Mouse (Mus musculus) MEL (cell line): Measurements from ENCODE around the gene Timm10b.

Experiments used
- BHLHE40 ChIP-seq: IDR thresholded peaks from 2 replicates; pipeline ENCODE4 v1.6.1; 2012; ENCODE audit warnings: low read depth, mild to moderate bottlenecking, inconsistent platforms, low read length, improper control_type of control experiment, borderline replicate concordance
- CTCF ChIP-seq, 3 experiments: IDR thresholded peaks in 2 of 3; conservative IDR thresholded peaks in 1 of 3; 2 replicates each; pipeline ENCODE4 v1.5.1; 2011 to 2012; ENCODE audit warnings: low read length in 3 of 3, low read depth in 2 of 3, mild to moderate bottlenecking in 2 of 3, improper control_type of control experiment in 1 of 3, inconsistent platforms in 1 of 3, mixed read lengths in 1 of 3, moderate library complexity in 1 of 3; ENCODE audit not compliant: control insufficient read depth in 1 of 3, insufficient read depth in 1 of 3, poor library complexity in 1 of 3, severe bottlenecking in 1 of 3
- E2F4 ChIP-seq: IDR thresholded peaks from 2 replicates; pipeline ENCODE4 v1.6.1; 2011; ENCODE audit warnings: low read depth, low read length, improper control_type of control experiment, borderline replicate concordance
- ELF1 ChIP-seq: IDR thresholded peaks from 2 replicates; pipeline ENCODE4 v1.6.1; 2014; ENCODE audit warnings: low read depth, mild to moderate bottlenecking, inconsistent platforms, low read length, improper control_type of control experiment, moderate library complexity
- EP300 ChIP-seq, 2 experiments: IDR thresholded peaks; 2 replicates each; pipeline ENCODE4 v1.6.1; 2011; ENCODE audit warnings: improper control_type of control experiment in 2 of 2, low read length in 2 of 2, low read depth in 1 of 2, mild to moderate bottlenecking in 1 of 2
- GATA1 ChIP-seq: IDR thresholded peaks from 2 replicates; pipeline ENCODE4 v1.6.1; 2011; ENCODE audit warnings: low read depth, low read length, improper control_type of control experiment
- POLR2A ChIP-seq, 2 experiments: IDR thresholded peaks; 2 replicates each; pipeline ENCODE4 v1.6.1; 2011 to 2012; ENCODE audit warnings: low read length in 2 of 2, mild to moderate bottlenecking in 2 of 2, control low read depth in 1 of 2, improper control_type of control experiment in 1 of 2, low read depth in 1 of 2, moderate library complexity in 1 of 2; ENCODE audit not compliant: control insufficient read depth in 1 of 2, insufficient read depth in 1 of 2, poor library complexity in 1 of 2
- POLR2AphosphoS5 ChIP-seq: IDR thresholded peaks from 2 replicates; pipeline ENCODE4 v1.6.1; 2012; ENCODE audit warnings: low read depth, borderline replicate concordance, mild to moderate bottlenecking, inconsistent platforms, low read length, moderate library complexity, mixed read lengths
- RAD21 ChIP-seq: IDR thresholded peaks from 2 replicates; pipeline ENCODE4 v1.6.1; 2011; ENCODE audit warnings: mild to moderate bottlenecking, low read depth, low read length, improper control_type of control experiment
- TAL1 ChIP-seq: IDR thresholded peaks from 2 replicates; pipeline ENCODE4 v1.6.1; 2012; ENCODE audit warnings: mild to moderate bottlenecking, inconsistent platforms, low read length, moderate library complexity, mixed read lengths
- TCF12 ChIP-seq: IDR thresholded peaks from 2 replicates; pipeline ENCODE4 v1.6.1; 2014; ENCODE audit warnings: low read depth, mild to moderate bottlenecking, inconsistent platforms, low read length, improper control_type of control experiment, moderate library complexity
- USF1 ChIP-seq: IDR thresholded peaks from 2 replicates; pipeline ENCODE4 v1.6.1; 2014; ENCODE audit warnings: low read depth, mild to moderate bottlenecking, inconsistent platforms, low read length, improper control_type of control experiment, moderate library complexity
- ZNF384 ChIP-seq: IDR thresholded peaks from 2 replicates; pipeline ENCODE4 v1.6.1; 2012; ENCODE audit warnings: low read depth, mild to moderate bottlenecking, inconsistent platforms, low read length, improper control_type of control experiment

DNA sequence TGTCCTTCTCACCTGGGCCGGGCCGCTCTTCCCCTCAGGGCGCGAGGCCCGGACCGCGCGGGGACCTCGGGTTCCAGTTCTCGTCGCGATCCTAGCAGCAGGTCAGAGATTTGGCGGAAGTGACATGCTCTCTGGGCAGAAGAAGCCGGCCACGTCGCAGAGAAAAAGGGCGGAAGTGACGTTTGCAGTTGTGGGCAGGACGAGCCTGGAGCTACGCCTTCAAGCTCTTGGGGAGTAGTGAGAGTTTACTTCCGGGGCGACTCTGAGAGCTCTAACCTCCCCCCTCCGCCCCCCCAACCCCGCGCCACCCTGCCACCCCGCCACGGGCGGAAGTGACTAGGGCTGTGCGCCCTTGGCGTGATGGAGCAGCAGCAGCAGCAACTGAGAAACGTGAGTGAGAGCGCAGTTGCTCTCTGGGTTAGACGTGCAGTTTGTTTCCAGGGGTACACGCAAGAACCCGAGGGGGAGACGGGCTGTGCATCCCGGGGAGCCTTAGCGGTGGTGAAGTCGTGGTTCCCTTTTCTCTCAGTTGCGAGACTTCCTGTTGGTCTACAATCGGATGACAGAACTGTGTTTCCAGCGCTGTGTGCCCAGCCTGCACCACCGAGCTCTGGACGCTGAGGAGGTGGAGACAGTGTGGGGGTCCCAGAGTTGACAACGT lies 507 bp downstream of the Timm10b start, which contains the start of the genes Arfip2 and Gm45799:
- peak; percentile 90 for TF ChIP-seq ELF1
- no peak for TF ChIP-seq CTCF (IDR thresholded peaks at IDR 0.05 in 2 of 3, conservative IDR thresholded peaks at IDR 0.05 in 1 of 3; ENCODE audit: control insufficient read depth in 1 of 3, insufficient read depth in 1 of 3, low read depth in 2 of 3, low read length in 3 of 3, poor library complexity in 1 of 3, severe bottlenecking in 1 of 3)
- no peak for TF ChIP-seq GATA1
- no peak for TF ChIP-seq E2F4
- peak; percentile 53; the same call in 1 of the 2 replicates for TF ChIP-seq TCF12
- TF ChIP-seq ZNF384: no peak
- peak; percentile 84 to 88 for TF ChIP-seq POLR2A (IDR thresholded peaks at IDR 0.05; ENCODE audit: control insufficient read depth in 1 of 2, insufficient read depth in 1 of 2, low read depth in 1 of 2, low read length in 2 of 2, poor library complexity in 1 of 2)
- no peak for TF ChIP-seq POLR2AphosphoS5
- no peak for TF ChIP-seq RAD21
- no peak for TF ChIP-seq TAL1
- peak; percentile 6; the same call in 1 of the 2 replicates for TF ChIP-seq USF1
- TF ChIP-seq BHLHE40: no peak
- TF ChIP-seq EP300 (IDR thresholded peaks at IDR 0.05; ENCODE audit: low read depth in 1 of 2, low read length in 2 of 2): no peak
